21 mouse cellular contexts compared by ENCODE assay signal in the genomic region with DNA sequence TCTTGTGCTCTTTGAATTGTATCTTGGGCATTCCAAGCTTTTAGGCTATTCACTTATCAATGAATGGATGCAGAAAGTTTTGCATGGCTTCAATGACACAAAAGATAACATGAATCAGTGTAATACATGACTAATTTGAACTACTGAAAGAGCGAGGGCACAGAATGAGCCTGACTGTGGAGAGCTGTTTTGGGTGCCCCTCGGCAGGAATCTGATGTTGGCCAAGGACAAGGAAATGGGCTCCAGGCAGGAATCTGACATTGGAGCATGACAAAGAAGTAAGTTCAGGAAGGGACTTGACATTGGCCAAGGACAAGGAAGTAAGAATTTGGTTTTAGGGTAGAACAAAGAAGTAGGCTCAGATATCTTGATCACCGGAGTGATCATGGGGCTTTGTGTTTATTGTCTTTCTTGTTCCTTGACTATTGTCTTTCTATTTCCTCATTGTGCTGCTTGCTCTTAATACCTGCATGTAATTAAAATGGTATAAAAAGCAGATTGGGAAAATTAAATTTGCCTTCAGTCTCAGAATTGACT. TPM values are rescaled to one million over a fixed set of nuclear protein-coding genes. Genes with fewer than 3 reads are reported as not detected.
DNase-seq lines count a peak whose midpoint lies in the region; TF ChIP-seq lines count a peak whose summit lies in the region.
"Had no signal": no experiment of that assay in that cellular context is flagged by ENCODE, and none has a peak within 500 bp of the region (broad histone marks: within the 10 kb centered on the region; RNA-seq: fewer than 3 reads in every experiment).

No protein-coding gene starts in this region.

- TF ChIP-seq POLR2A in ES-Bruce4 (IDR thresholded peaks at IDR 0.05; ENCODE audit: insufficient read depth, low read length): no peak

- H3K27ac ChIP-seq in ES-Bruce4 (ENCODE audit: insufficient read depth, low read length): peak overlapping the region; percentile 25; the same call in 1 of the 2 replicates
- no peak overlapping the region for H3K27ac ChIP-seq in ES-E14 (ENCODE audit: insufficient read depth, low read depth, low read length, poor library complexity, severe bottlenecking)
- no peak overlapping the region for H3K27ac ChIP-seq in left cerebral cortex, adult 2 months
- H3K27ac ChIP-seq: embryonic facial prominence, embryonic 13.5 days; embryonic facial prominence, embryonic 15.5 days; forebrain, embryonic 10.5 days; forebrain, embryonic 12.5 days had no signal

- TF ChIP-seq CTCF in ES-Bruce4 (IDR thresholded peaks at IDR 0.05; ENCODE audit: low read depth, low read length): no peak
- no peak for TF ChIP-seq CTCF in left cerebral cortex, adult 2 months (IDR thresholded peaks at IDR 0.05)

- H3K4me1 ChIP-seq in ES-Bruce4 (ENCODE audit: control insufficient read depth, insufficient read depth, low read length) (no peaks in the 10 kb centered on the region), ES-E14 (ENCODE audit: control insufficient read depth in 2 of 2, insufficient read depth in 2 of 2, low read length in 2 of 2, poor library complexity in 1 of 2) (peaks cover 0 to 3% of the 10 kb centered on the region in 2 experiments; a peak in 3 of 4 replicates)
- H3K4me1 ChIP-seq: embryonic facial prominence, embryonic 13.5 days; embryonic facial prominence, embryonic 15.5 days; forebrain, embryonic 10.5 days; forebrain, embryonic 12.5 days had no signal

- H3K9me3 ChIP-seq in ES-Bruce4 (replicated peaks; ENCODE audit: control insufficient read depth, insufficient read depth, low read length, poor library complexity, severe bottlenecking) (0 out of 2 replicates have a peak, but pooled peaks cover 3% of the 10 kb centered on the region), ES-E14 (ENCODE audit: control insufficient read depth, insufficient read depth, low read depth, low read length) (no peaks in the 10 kb centered on the region)
- H3K9me3 ChIP-seq: embryonic facial prominence, embryonic 13.5 days; embryonic facial prominence, embryonic 15.5 days; forebrain, embryonic 10.5 days; forebrain, embryonic 12.5 days had no signal

- peak; percentile 92 for TF ChIP-seq EP300 in ES-Bruce4 (IDR thresholded peaks at IDR 0.05; ENCODE audit: insufficient read depth, low read depth, low read length)

- no peaks in the 10 kb centered on the region for H3K27me3 ChIP-seq in ES-Bruce4 (ENCODE audit: control insufficient read depth, insufficient read depth, low read length, poor library complexity, severe bottlenecking)
- H3K27me3 ChIP-seq: CH12.LX; embryonic facial prominence, embryonic 13.5 days; embryonic facial prominence, embryonic 15.5 days; forebrain, embryonic 12.5 days had no signal

- H3K36me3 ChIP-seq in ES-Bruce4 (ENCODE audit: control insufficient read depth, insufficient read depth, low read length, poor library complexity, severe bottlenecking) (no peaks in the 10 kb centered on the region), ES-E14 (ENCODE audit: control insufficient read depth, insufficient read depth, low read length, poor library complexity, severe bottlenecking) (no peaks in the 10 kb centered on the region)
- H3K36me3 ChIP-seq: embryonic facial prominence, embryonic 13.5 days; embryonic facial prominence, embryonic 15.5 days; forebrain, embryonic 10.5 days; forebrain, embryonic 12.5 days had no signal

- in situ Hi-C loops in ES-E14 (cut with MboI; ENCODE audit: low sequenced_read_pairs in 2 of 2, unreplicated experiment in 2 of 2): no loop called here

- H3K4me3 ChIP-seq in ES-Bruce4 (ENCODE audit: low read depth, low read length) (no peak overlapping the region), ES-E14 (ENCODE audit: insufficient read depth in 1 of 2, low read depth in 1 of 2, low read length in 2 of 2, poor library complexity in 1 of 2, severe bottlenecking in 1 of 2) (no peak overlapping the region)
- H3K4me3 ChIP-seq in left cerebral cortex, adult 2 months: no peak overlapping the region
- H3K4me3 ChIP-seq: embryonic facial prominence, embryonic 13.5 days; embryonic facial prominence, embryonic 15.5 days; erythroblast, embryonic 14.5 days; forebrain, embryonic 10.5 days; forebrain, embryonic 12.5 days had no signal

- intact Hi-C loops in left cerebral cortex, adult 2 months (cut with DNase I): no loop called here

- H3K9ac ChIP-seq in ES-Bruce4 (ENCODE audit: low read depth, poor library complexity, severe bottlenecking) (no peak overlapping the region), ES-E14 (ENCODE audit: insufficient read depth, low read depth, low read length, poor library complexity, severe bottlenecking) (no peak overlapping the region)
- H3K9ac ChIP-seq: embryonic facial prominence, embryonic 13.5 days; embryonic facial prominence, embryonic 15.5 days; forebrain, embryonic 12.5 days had no signal

- peak; percentile 35 for DNase-seq in ES-E14 (ENCODE audit: low read depth, low spot score)
- peak; percentile 5 for DNase-seq in WW6 (ENCODE audit: low read depth, low spot score)
- no peak for DNase-seq in embryo, embryonic 9.5 days (ENCODE audit: extremely low spot score)
- no peak for DNase-seq in left cerebral cortex, adult 2 months (ENCODE audit: extremely low spot score in 1 of 2, low spot score in 2 of 2)
- no peak for DNase-seq in heart, adult 9 months (ENCODE audit: low spot score in 2 of 2)
- DNase-seq: adrenal gland, adult 8-10 months; adrenal gland, postnatal 14 days; adrenal gland, postnatal 36 days; B cell, adult 2 months; cerebellum, adult 11-12 months; cerebellum, adult 2 months; cerebellum, adult 9-10 months; cerebellum, postnatal 10 days; cerebellum, postnatal 25 days had no signal

TF ChIP-seq in ES-E14, 5 proteins besides CTCF, POLR2A, EP300 and RAD21:
- TF ChIP-seq ZNF384 (IDR thresholded peaks at IDR 0.05; ENCODE audit: low read depth, low read length) (no peak), HCFC1 (IDR thresholded peaks at IDR 0.05; ENCODE audit: borderline replicate concordance, insufficient read depth, low read length) (no peak), ZC3H11A (IDR thresholded peaks at IDR 0.05; ENCODE audit: borderline replicate concordance, low read depth, low read length) (no peak)

RNA-seq across cellular contexts. Expression of a gene that starts 44.1 kb away (rescaled TPM):
- polyA plus RNA-seq in ES-Bruce4 (2011; ENCODE audit: insufficient read depth, insufficient read length, low read depth, missing spikeins): 40.4 and 49.2 TPM in 2 replicates
- 10.4 and 17.4 TPM in 2 replicates for total RNA-seq in ES-E14 (2012; rRNA removed)
- 10 to 100 TPM; 27.9 to 28.6 TPM for total RNA-seq in left cerebral cortex, adult 2 months (2021)

Comparison
In these comparisons a context has a peak if more than half of its experiments do, and no peak if none do; other contexts are left out.
1. DNase-seq: peak in ES-E14 (single experiment) and WW6 (single experiment); none in embryo, embryonic 9.5 days (single experiment), left cerebral cortex, adult 2 months (0 of 2) and heart, adult 9 months (0 of 2).